Mouse (Mus musculus) megakaryocyte, embryonic 14.5 days (primary cell): ENCODE measurements around the gene Cep41. TPM values are rescaled to one million over a fixed set of nuclear protein-coding genes. Genes with fewer than 3 reads are reported as not detected.

Experiments
- H3K27me3 ChIP-seq: replicated peaks from 2 replicates; pipeline ENCODE3; 2012; ENCODE audit warnings: inconsistent platforms
- H3K36me3 ChIP-seq: replicated peaks from 2 replicates; pipeline ENCODE3; 2012; ENCODE audit warnings: low read length, inconsistent platforms, mixed read lengths
- H3K4me1 ChIP-seq: 2 replicates; pipeline ENCODE4 v1.6.1; 2012; ENCODE audit warnings: inconsistent platforms
- H3K4me3 ChIP-seq: replicated peaks from 2 replicates; pipeline ENCODE3; 2012; ENCODE audit warnings: moderate library complexity, mild to moderate bottlenecking, inconsistent platforms
- H3K9me3 ChIP-seq: 2 replicates; pipeline ENCODE4 v1.6.1; 2012; ENCODE audit warnings: inconsistent platforms
- FLI1 ChIP-seq: IDR thresholded peaks from 2 replicates; pipeline ENCODE4 v1.6.1; 2012; ENCODE audit warnings: low read length, inconsistent platforms, mixed read lengths
- GATA1 ChIP-seq: IDR thresholded peaks from 3 replicates; pipeline ENCODE4 v1.6.1; 2012; ENCODE audit warnings: mixed read lengths, low read length, inconsistent platforms, borderline replicate concordance
- polyA plus RNA-seq: library from polyadenylated mRNA; stranded (reverse); fragments of >175 nt; gene quantifications from 2 replicates; pipeline ENCODE4 v1.2.3, GENCODE M21; 2012; ENCODE audit warnings: low replicate concordance; ENCODE audit not compliant: insufficient read depth

The Cep41 gene
- polyA plus RNA-seq, 1 experiment = 13.1 TPM

- Histone ChIP-seq H3K4me1 (peaks cover 37% of the 10 kb centered on the region), H3K9me3 (peaks cover 58% of the 10 kb centered on the region), H3K27me3 (peaks cover 81% of the 10 kb centered on the region), H3K4me3 (peak overlapping the region; percentile 7), H3K36me3 (no peaks in the 10 kb centered on the region)
- TF ChIP-seq GATA1 (no peak), FLI1 (no peak)
Measured at GRCm38 (mm10) chr6:30734465-30734864, 40.9 kb upstream of the Cep41 start.

GRCm38 (mm10) chr6:30732571-30733130, 39.1 kb upstream of the Cep41 start:
- peaks cover 75% of the 10 kb centered on the region for H3K27me3 ChIP-seq
- H3K9me3 ChIP-seq = peaks cover 43% of the 10 kb centered on the region
- TF ChIP-seq FLI1 (no peak), GATA1 (no peak)

GRCm38 (mm10) chr6:30730301-30730971, 36.9 kb upstream of the Cep41 start:
- H3K27me3 ChIP-seq = peaks cover 63% of the 10 kb centered on the region

More at GRCm38 (mm10) chr6:30732571-30733130, 39.1 kb upstream of the Cep41 start:
- Histone ChIP-seq H3K36me3 (no peaks in the 10 kb centered on the region), H3K4me3 (no peak overlapping the region), H3K4me1 (peaks cover 24% of the 10 kb centered on the region)

GRCm38 (mm10) chr6:30723331-30723730, 29.8 kb upstream of the Cep41 start, which contains the start of gene Mest:
Gene Mest (plus strand): TSS chr6:30723547.
- no peak for TF ChIP-seq FLI1
- TF ChIP-seq GATA1 = no peak
- Histone ChIP-seq H3K4me1 (peaks cover 10% of the 10 kb centered on the region), H3K9me3 (peaks cover 2% of the 10 kb centered on the region; the same call in 1 of the 2 replicates), H3K4me3 (no peak within 1 kb of the TSS), H3K27me3 (peaks cover 25% of the 10 kb centered on the region), H3K36me3 (no peaks in the 10 kb centered on the region)

More at GRCm38 (mm10) chr6:30730301-30730971, 36.9 kb upstream of the Cep41 start:
- Histone ChIP-seq H3K4me1 (peaks cover 15% of the 10 kb centered on the region; the same call in 1 of the 2 replicates), H3K4me3 (no peak overlapping the region), H3K9me3 (peaks cover 24% of the 10 kb centered on the region), H3K36me3 (no peaks in the 10 kb centered on the region)
- TF ChIP-seq FLI1 (no peak), GATA1 (no peak)

GRCm38 (mm10) chr6:30722385-30723164, 29.0 kb upstream of the Cep41 start:
- H3K36me3 ChIP-seq = no peaks in the 10 kb centered on the region
- peaks cover 2% of the 10 kb centered on the region; the same call in 1 of the 2 replicates for H3K9me3 ChIP-seq
- H3K27me3 ChIP-seq = peaks cover 21% of the 10 kb centered on the region
- no peak overlapping the region for H3K4me3 ChIP-seq
- peaks cover 10% of the 10 kb centered on the region for H3K4me1 ChIP-seq
- no peak for TF ChIP-seq FLI1
- no peak for TF ChIP-seq GATA1

GRCm38 (mm10) chr6:30716796-30717195, 23.2 kb upstream of the Cep41 start:
- H3K36me3 ChIP-seq = peaks cover 8% of the 10 kb centered on the region
- H3K27me3 ChIP-seq = peaks cover 12% of the 10 kb centered on the region
- peaks cover 24% of the 10 kb centered on the region for H3K9me3 ChIP-seq

GRCm38 (mm10) chr6:30714891-30715471, 21.4 kb upstream of the Cep41 start:
- Histone ChIP-seq H3K4me1 (peaks cover 31% of the 10 kb centered on the region), H3K27me3 (peaks cover 5% of the 10 kb centered on the region), H3K9me3 (peaks cover 34% of the 10 kb centered on the region), H3K4me3 (no peak overlapping the region), H3K36me3 (peaks cover 20% of the 10 kb centered on the region)
- TF ChIP-seq GATA1 = no peak
- TF ChIP-seq FLI1 = no peak

More at GRCm38 (mm10) chr6:30716796-30717195, 23.2 kb upstream of the Cep41 start:
- no peak for TF ChIP-seq GATA1
- TF ChIP-seq FLI1 = no peak
- Histone ChIP-seq H3K4me3 (no peak overlapping the region), H3K4me1 (peaks cover 31% of the 10 kb centered on the region)

- Histone ChIP-seq H3K9me3 (peaks cover 34% of the 10 kb centered on the region), H3K4me3 (no peak overlapping the region), H3K27me3 (peaks cover 3% of the 10 kb centered on the region), H3K36me3 (peaks cover 20% of the 10 kb centered on the region), H3K4me1 (peaks cover 26% of the 10 kb centered on the region)
- no peak for TF ChIP-seq GATA1
- no peak for TF ChIP-seq FLI1
Measured at GRCm38 (mm10) chr6:30713896-30714295, 20.3 kb upstream of the Cep41 start.

GRCm38 (mm10) chr6:30713455-30713854, 19.9 kb upstream of the Cep41 start:
- Histone ChIP-seq H3K36me3 (peaks cover 20% of the 10 kb centered on the region), H3K4me1 (peaks cover 26% of the 10 kb centered on the region), H3K9me3 (peaks cover 34% of the 10 kb centered on the region), H3K4me3 (no peak overlapping the region), H3K27me3 (peaks cover 3% of the 10 kb centered on the region)
- TF ChIP-seq FLI1 (no peak), GATA1 (no peak)

- TF ChIP-seq GATA1 (peak; percentile 76; the same call in 2 of the 3 replicates), FLI1 (no peak)
- peaks cover 34% of the 10 kb centered on the region for H3K9me3 ChIP-seq
- peaks cover 20% of the 10 kb centered on the region for H3K36me3 ChIP-seq
- H3K4me3 ChIP-seq = no peak overlapping the region
- peaks cover 28% of the 10 kb centered on the region for H3K4me1 ChIP-seq
- peaks cover 3% of the 10 kb centered on the region for H3K27me3 ChIP-seq
Measured at GRCm38 (mm10) chr6:30712484-30712883, 18.9 kb upstream of the Cep41 start.
